Mouse (Mus musculus): ENCODE measurements at regions not wholly inside any gene's neighbourhood (a gene's known extent, or its start where the extent isn't known, plus 50 kb on each side); places are given as distances from the start of the nearest gene placed in this dataset.

- Histone ChIP-seq H3K4me3 (ENCODE audit: control insufficient read depth in 1 of 2, insufficient read depth in 1 of 2, low read depth in 2 of 2, low read length in 2 of 2) (no peak overlapping the region), H3K79me2 (ENCODE audit: control insufficient read depth, insufficient read depth, low read length, poor library complexity) (no peaks in the 10 kb centered on the region), H3K4me1 (ENCODE audit: control insufficient read depth in 1 of 2, insufficient read depth in 2 of 2, low read length in 2 of 2) (no peaks in the 10 kb centered on the region), H3K9ac (ENCODE audit: control insufficient read depth, low read depth, low read length, poor library complexity, severe bottlenecking) (no peak overlapping the region), H3K27ac (ENCODE audit: control insufficient read depth, low read depth, low read length) (no peak overlapping the region), H3K9me3 (replicated peaks; ENCODE audit: insufficient read depth, low read length) (no peaks in the 10 kb centered on the region), H3K36me3 (ENCODE audit: control insufficient read depth in 1 of 2, insufficient read depth in 2 of 2, low read length in 2 of 2) (no peaks in the 10 kb centered on the region), H3K27me3 (ENCODE audit: control insufficient read depth in 1 of 2, insufficient read depth in 2 of 2, low read length in 2 of 2) (no peaks in the 10 kb centered on the region)
- DNase-seq (ENCODE audit: low read depth, low spot score): no peak
- TF ChIP-seq MEF2A (IDR thresholded peaks at IDR 0.05; ENCODE audit: extremely low read depth, insufficient replicate concordance, low read depth, low read length, poor library complexity, severe bottlenecking) (no peak), NRF1 (IDR thresholded peaks at IDR 0.05; ENCODE audit: insufficient read depth, low read depth, low read length, poor library complexity, severe bottlenecking) (no peak), GATA1 (IDR thresholded peaks at IDR 0.05; ENCODE audit: low read depth, low read length) (no peak), ZC3H11A (IDR thresholded peaks at IDR 0.05; ENCODE audit: low read depth, low read length) (no peak), SIN3A (IDR thresholded peaks at IDR 0.05; ENCODE audit: low read length) (no peak), POLR2AphosphoS5 (IDR thresholded peaks at IDR 0.05; ENCODE audit: borderline replicate concordance, low read depth, low read length) (no peak), USF2 (IDR thresholded peaks at IDR 0.05; ENCODE audit: borderline replicate concordance in 1 of 2, insufficient read depth in 1 of 2, low read depth in 1 of 2, low read length in 2 of 2) (no peak), ZMIZ1 (IDR thresholded peaks at IDR 0.05; ENCODE audit: low read depth, low read length) (no peak), JUND (IDR thresholded peaks at IDR 0.05; ENCODE audit: low read depth, low read length) (no peak), KAT2A (conservative IDR thresholded peaks at IDR 0.05; ENCODE audit: low read depth, low read length) (no peak), CHD2 (IDR thresholded peaks at IDR 0.05; ENCODE audit: low read length) (no peak), SMC3 (IDR thresholded peaks at IDR 0.05; ENCODE audit: low read depth, low read length) (no peak), NELFE (IDR thresholded peaks at IDR 0.05; ENCODE audit: low read depth, low read length) (no peak), MAX (IDR thresholded peaks at IDR 0.05; ENCODE audit: low read length) (no peak), ELF1 (IDR thresholded peaks at IDR 0.05; ENCODE audit: low read depth, low read length) (no peak), ZKSCAN1 (IDR thresholded peaks at IDR 0.05; ENCODE audit: low read depth, low read length) (no peak), MXI1 (IDR thresholded peaks at IDR 0.05; ENCODE audit: low read depth, low read length) (no peak), E2F4 (IDR thresholded peaks at IDR 0.05; ENCODE audit: borderline replicate concordance, low read depth, low read length) (no peak), TCF12 (IDR thresholded peaks at IDR 0.05; ENCODE audit: low read depth, low read length) (no peak)
Observed at GRCm38 (mm10) chr8:24355146-24355545, 370.5 kb downstream of the Adam3 start.

- TF ChIP-seq UBTF (IDR thresholded peaks at IDR 0.05; ENCODE audit: borderline replicate concordance, insufficient read depth, low read depth, low read length) (no peak), MXI1 (IDR thresholded peaks at IDR 0.05; ENCODE audit: low read depth, low read length) (no peak), USF1 (IDR thresholded peaks at IDR 0.05; ENCODE audit: low read depth, low read length) (no peak), ELF1 (IDR thresholded peaks at IDR 0.05; ENCODE audit: low read depth, low read length) (no peak), TCF12 (IDR thresholded peaks at IDR 0.05; ENCODE audit: low read depth, low read length) (no peak), CHD2 (IDR thresholded peaks at IDR 0.05; ENCODE audit: low read length) (no peak), ZMIZ1 (IDR thresholded peaks at IDR 0.05; ENCODE audit: low read depth, low read length) (no peak), CTCF (IDR thresholded peaks at IDR 0.05 in 2 of 3, conservative IDR thresholded peaks at IDR 0.05 in 1 of 3; ENCODE audit: control insufficient read depth in 1 of 3, insufficient read depth in 1 of 3, low read depth in 2 of 3, low read length in 3 of 3, poor library complexity in 1 of 3, severe bottlenecking in 1 of 3) (no peak), GABPA (IDR thresholded peaks at IDR 0.05; ENCODE audit: low read depth, low read length) (no peak), SIN3A (IDR thresholded peaks at IDR 0.05; ENCODE audit: low read length) (no peak), BHLHE40 (IDR thresholded peaks at IDR 0.05; ENCODE audit: borderline replicate concordance, low read depth, low read length) (no peak), USF2 (IDR thresholded peaks at IDR 0.05; ENCODE audit: borderline replicate concordance in 1 of 2, insufficient read depth in 1 of 2, low read depth in 1 of 2, low read length in 2 of 2) (no peak), NRF1 (IDR thresholded peaks at IDR 0.05; ENCODE audit: insufficient read depth, low read depth, low read length, poor library complexity, severe bottlenecking) (no peak)
- H3K27me3 ChIP-seq (ENCODE audit: control insufficient read depth in 1 of 2, insufficient read depth in 2 of 2, low read length in 2 of 2): no peaks in the 10 kb centered on the region
- no peaks in the 10 kb centered on the region for H3K36me3 ChIP-seq (ENCODE audit: control insufficient read depth in 1 of 2, insufficient read depth in 2 of 2, low read length in 2 of 2)
- H3K79me2 ChIP-seq (ENCODE audit: control insufficient read depth, insufficient read depth, low read length, poor library complexity): no peaks in the 10 kb centered on the region
- no peak overlapping the region for H3K9ac ChIP-seq (ENCODE audit: control insufficient read depth, low read depth, low read length, poor library complexity, severe bottlenecking)
- no peak overlapping the region for H3K27ac ChIP-seq (ENCODE audit: control insufficient read depth, low read depth, low read length)
- no peak overlapping the region for H3K4me3 ChIP-seq (ENCODE audit: control insufficient read depth in 1 of 2, insufficient read depth in 1 of 2, low read depth in 2 of 2, low read length in 2 of 2)
- DNase-seq (ENCODE audit: low read depth, low spot score): no peak
- H3K4me1 ChIP-seq (ENCODE audit: control insufficient read depth in 1 of 2, insufficient read depth in 2 of 2, low read length in 2 of 2): no peaks in the 10 kb centered on the region
- no peaks in the 10 kb centered on the region for H3K9me3 ChIP-seq (replicated peaks; ENCODE audit: insufficient read depth, low read length)
Observed at GRCm38 (mm10) chr8:24353842-24354241, 371.8 kb downstream of the Adam3 start.
